ENCODE assay signal across 9 mouse cellular contexts in genomic region chr2:4154036-4154653, GRCm38 (mm10).
DNase-seq lines count a peak whose midpoint lies in the region; ATAC-seq and TF ChIP-seq lines count a peak whose summit lies in the region.
"Had no signal": no experiment of that assay in that cellular context is flagged by ENCODE, and none has a peak within 500 bp of the region (broad histone marks: within the 10 kb centered on the region; RNA-seq: fewer than 3 reads in every experiment).

No protein-coding gene starts in this region.

- TF ChIP-seq EP300 in stomach, postnatal 0 days (optimal IDR thresholded peaks at IDR 0.05), result no peak

- no peak for ATAC-seq in stomach, embryonic 14.5 days (ENCODE audit: insufficient number of reproducible peaks, insufficient read depth, low FRiP score, low read depth)
- ATAC-seq in stomach, postnatal 0 days (ENCODE audit: low FRiP score, low TSS enrichment), result no peak
- no peak for ATAC-seq in forebrain, embryonic 15.5 days (replicated peaks)
- ATAC-seq in midbrain, embryonic 11.5 days (ENCODE audit: low FRiP score), result 0 out of 2 replicates have a peak, but pooled peaks have one; percentile 29

- no peaks in the 10 kb centered on the region for H3K36me3 ChIP-seq in stomach, embryonic 14.5 days (ENCODE audit: control insufficient read depth, insufficient read depth, low read length)
- no peaks in the 10 kb centered on the region for H3K36me3 ChIP-seq in stomach, postnatal 0 days (ENCODE audit: control insufficient read depth, insufficient read depth, low read length)
- H3K36me3 ChIP-seq in forebrain, embryonic 15.5 days, result no peaks in the 10 kb centered on the region
- no peaks in the 10 kb centered on the region for H3K36me3 ChIP-seq in midbrain, embryonic 11.5 days (ENCODE audit: control insufficient read depth, insufficient read depth, low read length)
- no peaks in the 10 kb centered on the region for H3K36me3 ChIP-seq in thymus, adult 2 months (ENCODE audit: control insufficient read depth, insufficient read depth, low read length)
- H3K36me3 ChIP-seq: G1E had no signal

- DNase-seq in stomach, postnatal 0 days (ENCODE audit: low spot score), result no peak
- peak; percentile 90 for DNase-seq in midbrain, embryonic 11.5 days (ENCODE audit: low spot score, missing footprints)
- DNase-seq in thymus, adult 2 months, result no peak
- no peak for DNase-seq in heart, postnatal 14 days
- no peak for DNase-seq in lung, postnatal 4 days

- peaks cover 4% of the 10 kb centered on the region; the same call in 1 of the 2 replicates for H3K4me1 ChIP-seq in stomach, embryonic 14.5 days (ENCODE audit: control insufficient read depth, insufficient read depth, low read length)
- no peaks in the 10 kb centered on the region for H3K4me1 ChIP-seq in stomach, postnatal 0 days (replicated peaks; ENCODE audit: control insufficient read depth, insufficient read depth)
- peaks cover 36% of the 10 kb centered on the region for H3K4me1 ChIP-seq in forebrain, embryonic 15.5 days
- H3K4me1 ChIP-seq in midbrain, embryonic 11.5 days (ENCODE audit: control insufficient read depth, insufficient read depth, low read length), result peaks cover 19% of the 10 kb centered on the region
- no peaks in the 10 kb centered on the region for H3K4me1 ChIP-seq in thymus, adult 2 months (replicated peaks; ENCODE audit: control insufficient read depth, insufficient read depth, low read length)

- intact Hi-C loops in heart, postnatal 14 days (cut with DNase I), result no loop called here

- TF ChIP-seq CTCF in stomach, postnatal 0 days (IDR thresholded peaks at IDR 0.05; ENCODE audit: low read depth), result no peak
- TF ChIP-seq CTCF in thymus, adult 2 months (IDR thresholded peaks at IDR 0.05; ENCODE audit: borderline replicate concordance, control insufficient read depth, extremely low read depth, insufficient read depth, low read length, poor library complexity), result no peak

- H3K9me3 ChIP-seq in stomach, embryonic 14.5 days (ENCODE audit: control insufficient read depth, low read depth, low read length), result no peaks in the 10 kb centered on the region
- H3K9me3 ChIP-seq in stomach, postnatal 0 days (ENCODE audit: control insufficient read depth, low read length), result no peaks in the 10 kb centered on the region
- no peaks in the 10 kb centered on the region for H3K9me3 ChIP-seq in forebrain, embryonic 15.5 days
- no peaks in the 10 kb centered on the region for H3K9me3 ChIP-seq in midbrain, embryonic 11.5 days (ENCODE audit: control insufficient read depth, low read length)
- H3K9me3 ChIP-seq: G1E had no signal

- H3K27ac ChIP-seq in stomach, embryonic 14.5 days (ENCODE audit: low read length), result no peak overlapping the region
- no peak overlapping the region for H3K27ac ChIP-seq in stomach, postnatal 0 days (replicated peaks)
- peak overlapping the region; percentile 71 for H3K27ac ChIP-seq in forebrain, embryonic 15.5 days (replicated peaks)
- H3K27ac ChIP-seq in midbrain, embryonic 11.5 days (ENCODE audit: low read depth, low read length), result 0 out of 2 replicates have a peak overlapping the region, but pooled peaks have one; percentile 0
- no peak overlapping the region for H3K27ac ChIP-seq in thymus, adult 2 months (ENCODE audit: control insufficient read depth, insufficient read depth, low read length)
- H3K27ac ChIP-seq: heart, adult 2 months had no signal

- peak overlapping the region; percentile 71; the same call in 1 of the 2 replicates for H3K4me2 ChIP-seq in stomach, embryonic 14.5 days (replicated peaks; ENCODE audit: low read depth, low read length)
- H3K4me2 ChIP-seq in stomach, postnatal 0 days (replicated peaks; ENCODE audit: low read depth), result no peak overlapping the region
- H3K4me2 ChIP-seq in forebrain, embryonic 15.5 days (replicated peaks), result peak overlapping the region; percentile 71
- peak overlapping the region; percentile 60 for H3K4me2 ChIP-seq in midbrain, embryonic 11.5 days

- 71% methylated on average over 5 of the region's 5 CpGs for WGBS in stomach, embryonic 14.5 days
- WGBS in stomach, postnatal 0 days, result 79% methylated on average over 5 of the region's 5 CpGs
- 39% methylated on average over 5 of the region's 5 CpGs for WGBS in forebrain, embryonic 15.5 days
- WGBS in midbrain, embryonic 11.5 days, result 42% methylated on average over 5 of the region's 5 CpGs
- WGBS in thymus, adult 2 months, result 85% methylated on average over 5 of the region's 5 CpGs

- no peak overlapping the region for H3K9ac ChIP-seq in stomach, embryonic 14.5 days (replicated peaks; ENCODE audit: low read depth, low read length)
- H3K9ac ChIP-seq in stomach, postnatal 0 days (ENCODE audit: low read length), result no peak overlapping the region
- H3K9ac ChIP-seq in forebrain, embryonic 15.5 days (replicated peaks), result peak overlapping the region; percentile 37; the same call in 1 of the 2 replicates
- no peak overlapping the region for H3K9ac ChIP-seq in midbrain, embryonic 11.5 days (ENCODE audit: low read length)

- H3K4me3 ChIP-seq in stomach, embryonic 14.5 days (ENCODE audit: low read depth, low read length), result peak overlapping the region; percentile 46; the same call in 1 of the 2 replicates
- H3K4me3 ChIP-seq in stomach, postnatal 0 days (ENCODE audit: low read depth, low read length), result no peak overlapping the region
- H3K4me3 ChIP-seq in forebrain, embryonic 15.5 days, result peak overlapping the region; percentile 49
- H3K4me3 ChIP-seq in midbrain, embryonic 11.5 days (ENCODE audit: low read depth, low read length), result no peak overlapping the region
- H3K4me3 ChIP-seq in thymus, adult 2 months (ENCODE audit: control insufficient read depth, insufficient read depth, low read length), result no peak overlapping the region

- TF ChIP-seq POLR2A in thymus, adult 2 months (IDR thresholded peaks at IDR 0.05; ENCODE audit: control insufficient read depth, extremely low read depth, insufficient read depth, low read length, poor library complexity), result no peak

- H3K27me3 ChIP-seq in stomach, embryonic 14.5 days (ENCODE audit: control insufficient read depth, insufficient read depth, low read length), result no peaks in the 10 kb centered on the region
- H3K27me3 ChIP-seq in stomach, postnatal 0 days (ENCODE audit: control insufficient read depth, insufficient read depth, low read length), result no peaks in the 10 kb centered on the region
- H3K27me3 ChIP-seq in forebrain, embryonic 15.5 days, result no peaks in the 10 kb centered on the region
- no peaks in the 10 kb centered on the region; the same call in 1 of the 2 replicates for H3K27me3 ChIP-seq in midbrain, embryonic 11.5 days (ENCODE audit: control insufficient read depth, insufficient read depth, low read length)
- no peaks in the 10 kb centered on the region; the same call in 1 of the 2 replicates for H3K27me3 ChIP-seq in thymus, adult 2 months (ENCODE audit: control insufficient read depth, insufficient read depth, low read length)

Comparison
In these comparisons a context has a peak if more than half of its experiments do, and no peak if none do; other contexts are left out.
1. H3K4me3 ChIP-seq: peak in stomach, embryonic 14.5 days (single experiment) and forebrain, embryonic 15.5 days (single experiment); none in stomach, postnatal 0 days (single experiment), midbrain, embryonic 11.5 days (single experiment) and thymus, adult 2 months (single experiment).
2. H3K27ac ChIP-seq: peak in forebrain, embryonic 15.5 days (single experiment) and midbrain, embryonic 11.5 days (single experiment); none in stomach, embryonic 14.5 days (single experiment), stomach, postnatal 0 days (single experiment) and thymus, adult 2 months (single experiment).